Mouse (Mus musculus) thymus, adult 2 months (tissue): ENCODE results near the gene Gm1979. TPM values are rescaled to one million over a fixed set of nuclear protein-coding genes. Genes with fewer than 3 reads are reported as not detected.

ENCODE experiments used
- polyA plus RNA-seq: library from polyadenylated mRNA; depleted of rRNA; stranded (reverse); fragments of >200 nt; gene quantifications from 2 replicates; pipeline ENCODE4 v1.2.3, GENCODE M21; 2012; rRNA removed

Gene Gm1979
- polyA plus RNA-seq, 1 experiment = not detected

Other genes starting within 250 kb of the Gm1979 start
- 0.43 and 1.7 TPM in 2 replicates for gene Actr3b, start 244.8 kb downstream of the Gm1979 start, polyA plus RNA-seq
- gene Gm21663, start 62.4 kb downstream of the Gm1979 start, polyA plus RNA-seq = not detected in 2 replicates
- gene Gm21671, start 50.4 kb downstream of the Gm1979 start, polyA plus RNA-seq = not detected in 2 replicates
- gene Gm21680, start 32.1 kb downstream of the Gm1979 start, polyA plus RNA-seq = not detected in 2 replicates
- 0.03 TPM in 1 of 2 replicates, not detected in the other for gene Gm21698, start 16.1 kb downstream of the Gm1979 start, polyA plus RNA-seq
- not detected in 2 replicates for gene Gm5862, start 18.1 kb upstream of the Gm1979 start, polyA plus RNA-seq
- not detected in 2 replicates for gene Speer4a, start 34.8 kb upstream of the Gm1979 start, polyA plus RNA-seq
- not detected in 2 replicates for gene Gm7347, start 53.8 kb upstream of the Gm1979 start, polyA plus RNA-seq
- gene Gm10471, start 84.5 kb upstream of the Gm1979 start, polyA plus RNA-seq = not detected in 2 replicates
- 0.03 TPM in 1 of 2 replicates, not detected in the other for gene 5031410I06Rik, start 100.6 kb upstream of the Gm1979 start, polyA plus RNA-seq
- not detected in 2 replicates for gene Gm10220, start 116.6 kb upstream of the Gm1979 start, polyA plus RNA-seq